Mouse (Mus musculus): ENCODE results near the gene Ercc5. TPM values are rescaled to one million over a fixed set of nuclear protein-coding genes. Genes with fewer than 3 reads are reported as not detected.

Gene Ercc5
- 10 to 100 TPM; 13.1 to 18.8 (median 16.6) TPM for total RNA-seq (2022)

DNA sequence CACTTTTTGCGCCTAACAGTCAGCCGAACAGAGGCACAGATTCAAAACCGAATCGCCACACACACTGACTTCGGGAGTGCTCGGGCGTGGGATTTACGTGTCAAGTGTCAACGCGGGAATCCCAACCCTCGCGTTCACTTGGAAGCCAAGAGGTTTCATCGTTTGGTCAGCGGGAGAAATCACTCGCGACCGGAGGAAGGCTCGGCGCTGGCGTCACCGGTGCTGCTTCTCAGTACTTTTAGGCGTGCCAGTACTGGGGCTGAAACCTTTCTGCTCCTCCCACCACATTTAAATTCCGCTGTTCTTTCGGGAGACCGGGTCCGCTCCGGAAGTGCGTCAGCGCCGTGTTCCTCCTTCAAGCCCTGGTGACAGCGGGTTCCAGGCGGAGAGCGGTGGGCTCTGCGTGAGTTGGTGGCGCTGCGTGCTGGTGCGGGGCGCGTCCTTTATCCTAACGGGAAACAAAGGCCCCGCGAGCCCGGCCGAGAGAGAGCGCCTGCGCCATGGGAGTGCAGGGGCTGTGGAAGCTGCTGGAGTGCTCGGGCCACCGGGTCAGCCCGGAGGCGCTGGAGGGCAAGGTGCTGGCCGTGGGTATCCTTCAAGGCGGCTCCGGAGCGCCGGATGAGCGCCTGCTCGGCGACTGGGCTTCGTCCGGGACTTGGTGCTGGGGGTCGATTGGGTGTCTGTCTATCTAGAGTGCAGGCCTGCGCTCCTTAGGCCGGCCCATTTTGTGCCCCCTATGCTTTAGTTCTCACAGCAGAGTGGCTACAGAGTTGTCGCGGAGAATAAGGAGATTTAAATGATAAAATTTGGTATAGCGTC is at the start of gene Ercc5:
Gene Ercc5, plus strand, starts transcription at position 182 of the 819 bp plus-strand sequence.
- peak; percentile 93 for DNase-seq (ENCODE audit: low spot score)

GRCm38 (mm10) chr1:44101448-44102225 is 45.9 kb upstream of the Ercc5 start:
- peak; percentile 11 for DNase-seq (ENCODE audit: low spot score)

GRCm38 (mm10) chr1:44102259-44102717 is 45.3 kb upstream of the Ercc5 start, which contains the start of gene Tex30:
Gene Tex30, minus strand, starts transcription at chr1:44102441.
- peak; percentile 92 for DNase-seq (ENCODE audit: low spot score)

DNA sequence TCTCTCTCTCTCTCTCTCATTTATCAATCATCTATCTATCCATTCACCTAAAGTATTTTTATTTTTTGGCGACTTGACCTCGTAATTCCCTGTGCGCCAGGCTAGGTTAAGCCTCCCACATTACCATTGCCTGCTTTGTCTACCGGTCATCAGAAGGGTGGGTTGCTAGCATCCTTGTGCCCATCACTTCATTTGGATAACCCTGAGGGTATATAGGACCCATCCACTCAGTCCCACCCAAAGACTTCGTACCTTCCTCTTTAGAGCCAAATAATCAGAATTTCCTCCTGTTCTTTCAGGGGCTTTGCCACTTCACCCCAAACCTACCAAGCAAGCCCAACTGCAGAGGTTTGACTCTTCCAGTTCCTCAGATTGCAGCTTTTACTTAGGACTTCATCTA is 44.6 kb upstream of the Ercc5 start:
- no peak for DNase-seq (ENCODE audit: low spot score)

GRCm38 (mm10) chr1:44117571-44117970 is 30.0 kb upstream of the Ercc5 start:
- DNase-seq (ENCODE audit: low spot score) = no peak

GRCm38 (mm10) chr1:44118239-44119054 is 29.1 kb upstream of the Ercc5 start, which contains the start of the genes Kdelc1 and Bivm:
Gene Kdelc1, minus strand, starts transcription at chr1:44118808.
Gene Bivm, plus strand, starts transcription at chr1:44118957.
- DNase-seq (ENCODE audit: low spot score) = peak; percentile 95

- DNase-seq (ENCODE audit: low spot score) = peak; percentile 76
Observed at GRCm38 (mm10) chr1:44119201-44120073, 28.1 kb upstream of the Ercc5 start.

- DNase-seq (ENCODE audit: low spot score) = no peak
Observed at GRCm38 (mm10) chr1:44120074-44120406, 27.5 kb upstream of the Ercc5 start.

GRCm38 (mm10) chr1:44122256-44122655 is 25.3 kb upstream of the Ercc5 start:
- DNase-seq (ENCODE audit: low spot score) = no peak

GRCm38 (mm10) chr1:44125590-44125989 is 22.0 kb upstream of the Ercc5 start:
- no peak for DNase-seq (ENCODE audit: low spot score)

DNA sequence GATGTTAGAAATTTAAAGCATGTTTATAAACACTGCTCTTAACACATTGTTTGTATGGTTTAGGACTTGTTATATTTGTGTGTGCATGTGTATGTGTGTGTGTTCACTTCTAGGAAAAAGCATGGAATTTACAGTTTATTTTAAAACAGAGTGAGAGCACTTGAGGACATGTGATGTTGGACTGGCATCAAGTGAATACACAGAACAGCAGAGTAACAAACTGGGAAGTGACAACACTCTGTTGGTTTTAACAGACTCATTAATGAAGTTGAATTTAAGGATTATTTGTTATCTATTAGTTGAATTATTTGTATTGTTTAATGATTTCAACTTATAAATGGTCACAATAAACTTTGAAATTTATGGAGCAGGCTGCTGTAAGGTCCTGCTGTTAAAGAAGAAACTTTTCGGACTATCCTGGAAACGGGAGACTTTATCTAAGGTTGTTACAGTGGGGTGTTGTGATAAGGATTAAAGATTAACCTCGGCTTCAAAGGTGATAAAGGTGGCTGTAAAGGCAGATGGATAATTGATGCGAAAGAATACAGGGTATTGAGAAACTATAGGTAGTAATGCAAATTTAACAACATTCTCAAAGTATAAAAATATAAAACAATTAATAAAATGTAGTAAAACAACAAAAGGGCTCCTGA is 17.5 kb upstream of the Ercc5 start:
- DNase-seq (ENCODE audit: low spot score) = no peak

- DNase-seq (ENCODE audit: low spot score) = no peak
Observed at GRCm38 (mm10) chr1:44140232-44140631, 7.3 kb upstream of the Ercc5 start.

- DNase-seq (ENCODE audit: low spot score) = no peak
Observed at GRCm38 (mm10) chr1:44142747-44143146, 4.8 kb upstream of the Ercc5 start.

GRCm38 (mm10) chr1:44148706-44149105 is 1.2 kb downstream of the Ercc5 start:
- DNase-seq (ENCODE audit: low spot score) = no peak

GRCm38 (mm10) chr1:44155287-44155686 is 7.7 kb downstream of the Ercc5 start:
- DNase-seq (ENCODE audit: low spot score) = no peak

DNA sequence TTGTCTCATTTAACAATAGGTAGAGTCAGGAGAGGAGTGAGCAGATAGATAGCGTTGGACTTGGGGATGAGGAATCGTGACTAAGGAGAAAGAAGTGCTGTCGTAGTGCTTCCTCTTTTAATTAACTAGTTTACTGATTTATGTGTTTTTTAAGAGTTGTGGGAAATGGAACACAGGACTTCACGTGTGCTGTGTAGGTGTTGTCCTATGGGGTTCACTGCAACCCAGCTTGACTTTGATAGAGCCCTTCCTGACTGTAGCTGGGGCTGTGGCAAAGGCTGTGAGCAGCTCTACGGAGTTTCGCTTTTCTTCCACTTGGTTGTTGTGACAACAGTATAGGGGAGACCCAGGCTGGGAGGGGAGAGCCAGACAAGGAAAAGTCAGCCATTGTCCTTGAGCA is 10.8 kb downstream of the Ercc5 start:
- DNase-seq (ENCODE audit: low spot score) = no peak

GRCm38 (mm10) chr1:44161818-44162217 is 14.3 kb downstream of the Ercc5 start:
- no peak for DNase-seq (ENCODE audit: low spot score)

DNA sequence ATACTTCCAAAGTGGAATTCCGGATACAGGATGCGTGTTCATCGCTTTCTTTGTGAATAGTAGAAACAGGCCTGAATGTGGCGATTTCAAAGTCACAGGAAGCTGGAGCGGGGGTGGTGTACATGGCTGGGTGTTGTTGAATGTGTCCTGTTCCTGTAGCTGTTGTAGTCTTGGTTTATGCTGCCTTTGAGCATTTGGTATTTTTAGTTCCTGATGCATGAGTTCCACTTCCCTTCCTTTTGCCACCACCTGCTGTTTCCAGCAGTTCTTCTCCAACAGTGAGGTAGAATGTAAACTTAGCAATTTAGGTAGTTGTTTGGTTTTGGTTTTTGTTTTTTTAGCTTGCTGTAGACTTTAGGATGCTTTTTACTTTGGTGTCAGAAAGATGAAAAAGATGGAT is 14.8 kb downstream of the Ercc5 start:
- no peak for DNase-seq (ENCODE audit: low spot score)

GRCm38 (mm10) chr1:44167859-44168383 is 20.4 kb downstream of the Ercc5 start:
- DNase-seq (ENCODE audit: low spot score) = no peak

DNA sequence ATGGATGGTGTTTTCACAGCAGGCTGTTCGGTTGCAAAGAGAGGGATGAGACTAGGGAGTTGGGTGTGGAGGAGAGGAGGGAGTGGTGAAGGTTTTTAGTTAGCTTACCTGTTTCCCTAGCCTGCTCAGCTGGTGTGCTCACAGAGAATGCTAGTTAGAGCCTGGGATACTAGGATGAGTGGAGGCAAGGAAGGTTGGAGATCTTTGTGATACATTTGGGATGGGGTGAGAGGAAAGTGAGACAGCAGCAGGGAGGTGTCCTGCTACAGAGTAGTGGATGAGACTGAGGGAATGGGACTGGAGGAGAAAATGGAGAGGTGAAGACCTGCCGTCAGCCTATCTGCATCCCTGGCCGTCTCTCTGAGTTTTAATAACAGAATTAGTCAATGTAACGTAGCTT is 25.1 kb downstream of the Ercc5 start:
- DNase-seq (ENCODE audit: low spot score) = no peak
